Mouse (Mus musculus) forebrain, embryonic 15.5 days (tissue): ENCODE measurements around the gene Tmem201. TPM values are rescaled to one million over a fixed set of nuclear protein-coding genes. Genes with fewer than 3 reads are reported as not detected.
A peak's percentile ranks its signal among the peaks of the same experiment; 100 is the strongest.

Source experiments
- ATAC-seq: fragments of 200-750 bp; cut with Nextera tagmentation; replicated peaks from 2 replicates; pipeline ENCODE4 v1.8.0; 2017; ENCODE audit warnings: mild to moderate bottlenecking, moderate TSS enrichment, moderate library complexity
- H3K27ac ChIP-seq: fragments of 300-500 bp; sonication (generic); replicated peaks from 2 replicates; pipeline ENCODE4 v1.5.1; 2015; ENCODE audit warnings: mild to moderate bottlenecking, inconsistent platforms
- H3K27me3 ChIP-seq: fragments of 300-500 bp; sonication (generic); 2 replicates; pipeline ENCODE4 v1.6.1; 2015; ENCODE audit warnings: inconsistent platforms
- H3K36me3 ChIP-seq: fragments of 300-500 bp; sonication (generic); 2 replicates; pipeline ENCODE4 v1.6.1; 2015; ENCODE audit warnings: mild to moderate bottlenecking, inconsistent platforms
- H3K4me1 ChIP-seq: fragments of 300-500 bp; sonication (generic); 2 replicates; pipeline ENCODE4 v1.6.1; 2015; ENCODE audit warnings: inconsistent platforms
- H3K4me2 ChIP-seq: fragments of 300-500 bp; sonication (generic); replicated peaks from 2 replicates; pipeline ENCODE4 v1.6.1; 2015; ENCODE audit warnings: mild to moderate bottlenecking, inconsistent platforms
- H3K4me3 ChIP-seq: fragments of 300-500 bp; sonication (generic); 2 replicates; pipeline ENCODE4 v1.5.1; 2015; ENCODE audit warnings: mild to moderate bottlenecking, inconsistent platforms
- H3K9ac ChIP-seq: fragments of 300-500 bp; sonication (generic); replicated peaks from 2 replicates; pipeline ENCODE4 v1.6.1; 2015; ENCODE audit warnings: mild to moderate bottlenecking, inconsistent platforms
- H3K9me3 ChIP-seq: fragments of 300-500 bp; sonication (generic); 2 replicates; pipeline ENCODE4 v1.6.1; 2016; ENCODE audit warnings: inconsistent platforms
- WGBS: fragments of 180-500 bp; shearing (Covaris S2); methylation state at CpG from one replicate; pipeline ENCODE4 v1.1.7; 2015; ENCODE audit warnings: mixed read lengths; 5-methylcytosine and 5-hydroxymethylcytosine counted together
- polyA plus RNA-seq: library from polyadenylated mRNA; unstranded; fragments of >200 nt; fragmentation: Nextera tagmentation; extraction: Ambion mirVana; gene quantifications from 2 replicates; pipeline ENCODE4 v1.2.1, GENCODE M21; 2015

Gene Tmem201
- polyA plus RNA-seq, 1 experiment from 2014 or later: 39.8 TPM

DNA sequence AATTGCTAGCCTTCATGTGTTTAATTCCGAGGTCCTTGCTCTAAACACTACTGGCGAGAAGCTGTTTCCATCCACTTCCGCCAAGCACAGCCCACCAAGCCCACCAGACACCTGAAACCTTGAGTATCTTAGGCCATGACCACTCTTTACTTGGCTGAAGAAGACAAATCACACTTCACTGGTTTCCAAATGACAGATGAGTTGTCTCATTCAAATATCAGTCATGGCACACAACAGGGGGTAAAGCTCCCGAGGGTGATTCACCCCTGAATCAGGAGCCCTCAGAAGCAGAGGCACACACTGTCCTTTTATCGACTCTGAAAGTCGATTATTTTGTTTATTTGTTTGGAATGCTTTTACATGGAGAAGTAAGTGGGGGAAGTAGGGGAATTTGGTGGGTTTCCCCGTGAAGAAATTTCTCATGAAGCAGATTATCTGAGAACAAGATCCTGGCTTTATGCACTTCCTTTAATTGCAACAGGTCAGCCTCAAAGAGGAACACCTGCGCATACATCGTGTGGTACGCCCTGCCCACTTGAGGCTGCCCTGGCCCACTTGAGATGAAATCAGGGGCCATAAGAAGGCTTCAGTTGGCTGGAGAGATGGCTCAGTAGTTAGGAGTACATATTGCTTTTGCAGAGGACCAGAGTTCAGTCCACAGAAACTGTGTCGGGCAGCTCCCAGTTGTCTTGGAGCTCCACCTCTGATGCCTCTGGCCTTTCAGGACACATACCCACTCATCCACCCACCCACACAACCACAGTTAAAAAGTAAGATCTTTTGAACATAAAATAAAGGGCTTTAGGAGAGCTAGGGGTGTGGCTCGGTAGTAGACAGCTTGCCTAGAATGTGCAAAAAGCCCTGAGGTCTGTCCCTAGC lies 47.8 kb downstream of the Tmem201 start:
- H3K9me3 ChIP-seq: no peaks in the 10 kb centered on the region
- H3K27me3 ChIP-seq: no peaks in the 10 kb centered on the region
- no peak overlapping the region for H3K4me3 ChIP-seq
- H3K4me2 ChIP-seq: no peak overlapping the region
- no peaks in the 10 kb centered on the region for H3K4me1 ChIP-seq
- no peak overlapping the region for H3K27ac ChIP-seq
- ATAC-seq: no peak
- no peaks in the 10 kb centered on the region for H3K36me3 ChIP-seq
- no peak overlapping the region for H3K9ac ChIP-seq
- 83% methylated on average over 12 of the region's 12 CpGs for WGBS

DNA sequence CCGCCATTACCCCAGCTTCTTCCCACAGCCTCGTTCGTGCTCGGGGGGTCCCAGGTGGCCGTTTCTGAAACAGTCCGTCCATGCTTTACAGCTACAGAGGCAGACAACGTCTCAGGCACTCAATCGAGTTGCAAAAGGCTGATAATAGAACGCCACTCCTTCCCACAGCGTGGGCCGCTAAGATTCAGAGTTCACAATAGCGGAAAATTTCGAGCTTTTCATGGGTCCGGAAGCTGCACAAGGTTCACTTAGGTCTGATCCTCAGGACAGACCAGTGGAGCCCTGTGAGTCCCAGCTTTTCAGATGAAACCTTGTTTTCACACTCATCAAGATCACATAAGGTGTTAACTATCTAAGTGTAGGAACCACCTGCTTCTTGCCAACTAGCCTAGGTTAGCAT lies 49.0 kb downstream of the Tmem201 start:
- WGBS: 76% methylated on average over 14 of the region's 14 CpGs
- no peak for ATAC-seq
- Histone ChIP-seq H3K27me3 (no peaks in the 10 kb centered on the region), H3K4me3 (no peak overlapping the region), H3K27ac (no peak overlapping the region), H3K9me3 (no peaks in the 10 kb centered on the region), H3K4me1 (no peaks in the 10 kb centered on the region), H3K36me3 (no peaks in the 10 kb centered on the region), H3K4me2 (no peak overlapping the region), H3K9ac (no peak overlapping the region)

DNA sequence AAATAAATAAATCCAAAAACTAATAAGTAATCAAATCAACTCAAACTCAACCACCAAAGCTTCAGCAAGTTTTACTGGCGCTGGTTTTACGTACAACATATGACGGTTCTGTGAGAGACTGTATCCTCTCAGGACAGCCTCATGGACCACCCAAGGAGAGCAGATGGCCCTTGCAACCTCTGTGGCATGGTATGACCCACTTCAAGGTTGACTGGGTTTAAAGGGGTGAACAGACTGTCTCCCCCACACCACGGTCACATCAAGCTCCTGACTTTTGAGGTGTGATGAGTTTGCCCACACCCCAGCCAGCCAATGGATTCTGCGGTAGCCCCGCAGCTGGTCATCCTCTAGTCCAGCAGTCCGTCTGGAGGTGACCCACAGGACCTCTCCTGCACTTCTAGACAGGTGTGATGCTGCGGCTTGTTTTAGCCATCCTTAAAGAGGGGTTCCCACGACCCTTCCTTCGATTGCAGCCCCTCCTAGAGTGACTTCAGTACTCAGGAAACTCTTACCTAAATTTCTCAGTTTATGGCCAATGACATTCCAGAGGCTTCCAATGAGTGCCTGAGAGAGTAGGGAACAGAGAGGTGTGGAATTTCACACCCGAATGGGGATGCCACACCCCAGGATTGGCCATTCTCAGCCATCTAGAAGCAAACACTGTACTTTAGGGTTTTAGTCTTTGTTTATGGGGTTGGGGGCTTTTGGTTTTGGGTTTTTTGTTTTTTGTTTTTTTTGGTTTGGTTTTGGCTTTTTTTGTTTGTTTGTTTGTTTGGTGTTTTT lies 52.8 kb downstream of the Tmem201 start:
- H3K36me3 ChIP-seq: no peaks in the 10 kb centered on the region
- H3K9me3 ChIP-seq: no peaks in the 10 kb centered on the region
- no peaks in the 10 kb centered on the region for H3K4me1 ChIP-seq
- ATAC-seq: no peak
- H3K4me3 ChIP-seq: no peak overlapping the region
- H3K27ac ChIP-seq: no peak overlapping the region
- no peak overlapping the region for H3K4me2 ChIP-seq
- H3K27me3 ChIP-seq: peaks cover 3% of the 10 kb centered on the region; the same call in 1 of the 2 replicates
- WGBS: 83% methylated on average over 11 of the region's 11 CpGs
- H3K9ac ChIP-seq: no peak overlapping the region

DNA sequence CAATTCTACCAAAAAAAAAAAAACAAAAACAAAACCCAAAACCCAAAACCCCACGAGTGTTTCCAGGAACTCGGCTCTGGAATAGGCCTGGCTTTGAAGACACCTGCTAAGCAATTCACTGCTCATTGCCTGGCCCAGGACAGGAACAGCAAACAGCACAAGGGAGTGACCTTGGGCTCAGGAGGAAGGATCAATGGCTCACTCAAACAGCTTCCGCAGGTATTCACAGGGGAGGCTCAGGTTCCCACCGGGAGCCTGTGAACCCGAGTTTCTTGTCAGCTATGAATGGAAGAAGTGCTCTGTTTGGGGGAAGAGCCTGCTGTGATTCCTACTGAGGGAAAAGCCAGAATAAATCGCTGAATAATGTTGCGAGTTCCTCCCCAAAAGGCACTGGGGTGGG lies 54.0 kb downstream of the Tmem201 start:
- H3K4me2 ChIP-seq: no peak overlapping the region
- no peak for ATAC-seq
- H3K36me3 ChIP-seq: no peaks in the 10 kb centered on the region
- no peak overlapping the region for H3K9ac ChIP-seq
- no peaks in the 10 kb centered on the region for H3K4me1 ChIP-seq
- no peak overlapping the region for H3K4me3 ChIP-seq
- peaks cover 3% of the 10 kb centered on the region; the same call in 1 of the 2 replicates for H3K27me3 ChIP-seq
- 12% methylated on average over 7 of the region's 7 CpGs for WGBS
- no peaks in the 10 kb centered on the region for H3K9me3 ChIP-seq
- H3K27ac ChIP-seq: no peak overlapping the region

DNA sequence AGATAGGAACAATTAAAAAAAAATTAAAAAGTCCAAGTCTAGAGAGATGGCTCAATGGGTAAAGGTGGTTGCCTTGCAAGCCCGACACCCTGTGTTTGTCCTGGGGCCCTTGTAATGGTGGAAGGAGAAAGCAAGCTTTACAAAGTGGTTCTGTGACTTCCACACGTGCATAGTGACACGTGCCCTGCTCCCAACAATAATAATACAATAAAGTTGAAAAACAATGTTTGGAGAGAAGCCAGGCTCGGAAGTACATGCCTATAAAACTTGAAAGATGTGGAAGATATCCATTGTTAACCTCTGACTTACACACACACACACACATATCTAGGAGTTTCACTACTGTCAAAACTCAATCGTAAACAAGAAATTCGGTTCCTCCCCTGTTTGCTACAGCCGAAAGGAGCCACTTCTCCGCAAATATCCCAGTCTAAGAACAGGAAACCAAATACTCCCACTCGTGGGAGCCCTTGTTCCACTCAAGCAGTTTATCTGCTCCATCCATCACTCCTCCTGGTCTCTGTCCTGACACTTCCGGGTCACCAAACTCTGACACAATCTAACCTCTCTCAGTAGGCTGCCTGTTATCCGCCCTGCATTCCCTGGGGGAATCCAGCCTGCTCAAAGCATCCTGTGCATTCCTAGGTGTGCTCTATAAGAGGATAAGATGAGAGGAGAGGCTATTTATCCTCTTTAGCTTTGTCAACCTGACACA lies 58.6 kb downstream of the Tmem201 start:
- Histone ChIP-seq H3K4me1 (peaks cover 10% of the 10 kb centered on the region), H3K36me3 (no peaks in the 10 kb centered on the region), H3K9ac (no peak overlapping the region), H3K9me3 (no peaks in the 10 kb centered on the region), H3K27me3 (peaks cover 3% of the 10 kb centered on the region; the same call in 1 of the 2 replicates), H3K4me2 (no peak overlapping the region), H3K4me3 (no peak overlapping the region), H3K27ac (no peak overlapping the region)
- WGBS: 84% methylated on average over 11 of the region's 11 CpGs
- no peak for ATAC-seq

DNA sequence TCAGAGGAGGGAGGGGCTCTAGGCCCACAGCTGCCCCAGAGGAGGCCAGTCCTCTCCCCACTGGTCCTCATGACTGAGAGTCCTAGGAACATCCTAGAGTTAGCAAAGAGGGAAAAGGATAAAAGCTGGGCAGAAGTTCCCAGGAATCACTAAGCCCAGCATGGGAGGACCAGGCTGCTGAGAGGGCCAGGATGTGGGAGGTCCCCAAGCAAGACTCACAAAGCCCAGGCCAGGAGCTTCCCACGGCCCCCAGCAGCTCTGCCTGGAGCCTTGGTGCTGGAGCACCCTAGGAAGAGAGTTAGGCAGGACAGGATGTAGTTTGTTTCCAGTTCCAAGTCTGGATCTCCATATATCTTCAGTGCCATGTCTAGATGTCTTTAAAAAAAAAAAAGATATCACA lies 59.8 kb downstream of the Tmem201 start:
- H3K36me3 ChIP-seq: no peaks in the 10 kb centered on the region
- no peak overlapping the region for H3K9ac ChIP-seq
- peaks cover 6% of the 10 kb centered on the region; the same call in 1 of the 2 replicates for H3K27me3 ChIP-seq
- WGBS: 53% methylated on average over 1 of the region's 1 CpGs
- peaks cover 10% of the 10 kb centered on the region for H3K4me1 ChIP-seq
- no peak overlapping the region for H3K27ac ChIP-seq
- no peaks in the 10 kb centered on the region for H3K9me3 ChIP-seq
- H3K4me3 ChIP-seq: no peak overlapping the region
- no peak overlapping the region for H3K4me2 ChIP-seq
- ATAC-seq: no peak

DNA sequence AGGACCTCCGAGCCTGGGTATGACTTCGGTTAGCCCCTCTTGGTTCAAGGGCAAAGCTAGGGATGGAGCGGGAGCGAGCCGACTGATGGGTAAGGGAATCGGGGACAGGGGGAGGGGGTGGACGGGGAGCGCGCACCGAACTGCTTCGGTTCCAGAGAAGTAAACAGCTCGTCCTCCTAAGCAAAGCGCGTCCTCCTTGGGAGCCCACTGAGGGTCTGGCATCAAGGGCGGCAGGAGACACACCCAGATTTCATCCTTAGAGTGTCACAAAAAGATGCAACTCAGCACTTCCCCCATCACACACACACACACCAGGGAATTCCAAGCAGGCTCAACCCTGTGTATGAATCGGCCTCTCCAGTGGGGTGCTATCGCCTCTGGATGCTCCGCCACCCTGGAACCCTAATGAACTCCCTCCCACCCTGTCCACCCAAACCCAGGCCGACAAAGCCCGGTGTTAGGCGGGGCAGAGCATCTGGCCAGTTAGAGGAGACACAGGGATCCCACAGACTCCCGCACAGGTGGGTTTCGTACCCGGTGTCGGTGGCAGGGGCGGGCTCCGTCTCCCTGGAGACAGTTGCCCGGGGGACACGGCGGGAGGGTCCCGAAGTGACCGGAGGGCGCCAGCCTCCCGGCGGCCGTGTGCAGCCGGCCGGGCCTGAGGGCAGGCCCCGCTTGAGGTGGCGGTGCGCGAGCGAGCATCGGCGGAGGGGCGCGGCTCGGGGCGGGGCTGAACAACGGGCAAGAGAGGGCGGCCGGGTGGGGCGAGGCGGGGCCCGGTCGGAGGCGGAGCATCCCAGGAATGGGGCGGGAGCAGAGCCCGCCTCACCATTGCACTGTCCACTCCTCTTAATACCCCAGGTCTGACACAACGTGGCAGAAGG lies 62.2 kb downstream of the Tmem201 start:
- Histone ChIP-seq H3K4me3 (peak overlapping the region; percentile 67), H3K4me1 (peaks cover 10% of the 10 kb centered on the region), H3K9me3 (no peaks in the 10 kb centered on the region), H3K27me3 (0 out of 2 replicates have a peak, but pooled peaks cover 4% of the 10 kb centered on the region), H3K27ac (peak overlapping the region; percentile 66), H3K9ac (peak overlapping the region; percentile 72), H3K4me2 (peak overlapping the region; percentile 79), H3K36me3 (peaks cover 6% of the 10 kb centered on the region; the same call in 1 of the 2 replicates)
- under 1% methylated on average over 57 of the region's 60 CpGs for WGBS
- ATAC-seq: peak; percentile 92

DNA sequence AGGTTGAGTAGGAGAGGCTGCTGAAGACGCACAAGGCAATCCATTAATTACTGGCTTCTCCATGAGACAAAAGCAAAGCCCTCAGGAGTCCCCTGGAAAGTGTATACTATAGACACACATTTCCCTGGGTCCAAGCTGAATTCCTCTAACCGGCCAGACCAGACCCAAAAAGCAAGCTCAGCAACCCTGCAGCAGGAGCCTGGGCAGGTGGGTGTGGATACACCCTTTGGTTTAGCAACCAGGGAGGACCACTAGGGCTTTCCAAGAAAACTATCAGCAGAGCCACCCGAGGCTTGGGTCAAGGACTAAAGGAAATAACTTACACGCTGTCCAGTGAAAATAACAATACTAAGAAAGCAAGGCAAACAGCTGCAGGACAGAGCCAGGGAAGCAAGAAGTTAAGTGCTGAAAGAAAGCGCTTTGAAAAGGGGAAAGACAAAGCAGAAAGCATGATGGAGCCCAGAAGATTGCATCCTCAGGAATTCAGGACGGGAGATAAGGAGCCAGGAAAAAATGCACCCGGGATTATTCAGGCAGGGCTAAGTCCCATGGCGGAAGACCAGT lies 62.9 kb downstream of the Tmem201 start:
- Histone ChIP-seq H3K4me1 (peaks cover 10% of the 10 kb centered on the region), H3K9me3 (no peaks in the 10 kb centered on the region), H3K4me2 (peak overlapping the region; percentile 79), H3K36me3 (peaks cover 6% of the 10 kb centered on the region; the same call in 1 of the 2 replicates), H3K27me3 (0 out of 2 replicates have a peak, but pooled peaks cover 4% of the 10 kb centered on the region), H3K27ac (peak overlapping the region; percentile 66), H3K4me3 (peak overlapping the region; percentile 67), H3K9ac (peak overlapping the region; percentile 72)
- ATAC-seq: no peak
- 8% methylated on average over 8 of the region's 8 CpGs for WGBS

DNA sequence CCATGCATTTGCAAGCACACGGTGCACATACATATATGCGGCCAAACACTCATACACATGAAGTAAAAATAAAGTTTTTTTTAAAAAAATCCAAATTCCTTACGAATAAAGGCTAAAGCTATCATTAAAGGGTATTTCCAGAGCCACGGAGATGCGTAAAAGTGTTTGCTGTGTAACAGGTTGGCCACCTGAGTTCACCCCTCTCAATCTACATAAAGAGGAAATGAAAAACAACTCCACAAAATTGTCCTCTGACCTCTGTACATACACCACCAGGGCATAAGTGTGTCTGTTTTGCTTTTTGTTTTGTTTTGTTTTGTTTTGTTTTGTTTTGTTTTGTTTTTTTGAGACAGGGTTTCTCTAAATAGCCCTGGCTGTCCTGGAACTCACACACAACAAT lies 65.1 kb downstream of the Tmem201 start:
- ATAC-seq: no peak
- WGBS: 90% methylated on average over 5 of the region's 5 CpGs

DNA sequence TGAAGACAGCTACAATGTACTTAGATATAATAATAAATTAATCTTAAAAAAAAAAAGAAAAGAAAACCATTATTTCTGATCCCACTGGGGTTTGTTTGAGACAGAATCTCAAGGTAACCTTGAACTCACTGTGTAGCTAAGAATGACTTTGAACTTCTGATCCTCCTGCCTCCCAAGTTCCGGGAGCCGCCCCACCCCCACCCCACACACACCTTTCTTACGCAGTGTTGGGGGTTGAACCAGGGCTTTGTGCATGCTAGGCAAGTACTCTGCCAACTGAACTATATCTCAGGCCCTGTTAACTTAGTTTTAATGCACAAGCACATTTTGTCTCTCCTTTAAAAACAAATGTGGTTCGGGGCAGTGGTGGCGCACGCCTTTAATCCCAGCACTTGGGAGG lies 66.7 kb downstream of the Tmem201 start:
- Histone ChIP-seq H3K9ac (no peak overlapping the region), H3K9me3 (no peaks in the 10 kb centered on the region), H3K4me3 (no peak overlapping the region), H3K27me3 (0 out of 2 replicates have a peak, but pooled peaks cover 4% of the 10 kb centered on the region), H3K4me2 (no peak overlapping the region), H3K36me3 (peaks cover 6% of the 10 kb centered on the region; the same call in 1 of the 2 replicates), H3K27ac (no peak overlapping the region), H3K4me1 (peaks cover 7% of the 10 kb centered on the region)
- 96% methylated on average over 6 of the region's 6 CpGs for WGBS
- ATAC-seq: no peak

More for the DNA sequence above, 65.1 kb downstream of the Tmem201 start:
- no peaks in the 10 kb centered on the region for H3K9me3 ChIP-seq
- no peak overlapping the region for H3K4me3 ChIP-seq
- H3K27me3 ChIP-seq: 0 out of 2 replicates have a peak, but pooled peaks cover 4% of the 10 kb centered on the region
- no peak overlapping the region for H3K27ac ChIP-seq
- H3K4me2 ChIP-seq: no peak overlapping the region
- peaks cover 10% of the 10 kb centered on the region for H3K4me1 ChIP-seq
- no peak overlapping the region for H3K9ac ChIP-seq
- H3K36me3 ChIP-seq: peaks cover 6% of the 10 kb centered on the region; the same call in 1 of the 2 replicates

DNA sequence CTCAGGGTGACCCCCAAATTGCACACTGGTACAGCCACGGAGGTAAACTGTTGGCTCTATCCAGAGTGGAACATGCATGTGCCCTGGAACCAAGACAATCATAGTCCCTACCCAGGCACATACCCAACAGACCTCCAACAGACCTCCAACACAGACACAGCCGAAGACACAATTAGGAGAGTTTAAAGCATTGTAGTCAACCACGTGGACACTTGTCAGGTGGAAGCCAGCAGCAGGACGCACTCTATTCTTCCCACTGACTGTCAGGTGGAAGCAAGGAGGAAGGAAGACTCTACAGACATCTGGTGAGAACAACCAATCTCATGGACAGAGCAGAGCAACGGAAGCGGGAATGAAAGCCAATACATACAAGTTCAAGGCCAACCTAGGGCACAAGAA lies 72.2 kb downstream of the Tmem201 start:
- Histone ChIP-seq H3K9ac (no peak overlapping the region), H3K4me3 (no peak overlapping the region), H3K9me3 (no peaks in the 10 kb centered on the region), H3K27me3 (no peaks in the 10 kb centered on the region), H3K4me1 (no peaks in the 10 kb centered on the region), H3K36me3 (peaks cover 3% of the 10 kb centered on the region; the same call in 1 of the 2 replicates), H3K4me2 (no peak overlapping the region), H3K27ac (no peak overlapping the region)
- 92% methylated on average over 6 of the region's 6 CpGs for WGBS
- no peak for ATAC-seq
